Mouse (Mus musculus): ENCODE measurements around the gene Homez.

Gene Homez

DNA sequence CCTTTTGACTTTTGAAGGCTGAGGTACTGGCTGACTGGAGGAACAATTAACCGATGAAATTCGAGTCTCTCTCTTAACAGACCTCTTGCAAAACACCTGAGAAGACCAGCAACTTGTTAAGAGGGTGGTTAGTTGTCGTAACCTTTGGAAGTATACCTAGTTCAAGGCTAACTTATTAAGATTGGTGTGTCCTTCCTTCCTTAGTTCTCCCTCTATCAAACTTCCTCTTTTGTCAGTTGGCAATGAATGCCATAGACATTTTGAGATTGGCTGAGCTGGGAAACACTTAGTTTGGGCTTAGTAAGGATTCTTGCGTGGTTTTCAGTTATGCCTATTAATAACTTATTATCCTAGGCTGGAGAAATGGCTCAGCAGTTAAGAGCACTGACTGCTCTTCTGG is 2.7 kb downstream of the Homez start:
- no peak for DNase-seq (ENCODE audit: low read depth)

DNA sequence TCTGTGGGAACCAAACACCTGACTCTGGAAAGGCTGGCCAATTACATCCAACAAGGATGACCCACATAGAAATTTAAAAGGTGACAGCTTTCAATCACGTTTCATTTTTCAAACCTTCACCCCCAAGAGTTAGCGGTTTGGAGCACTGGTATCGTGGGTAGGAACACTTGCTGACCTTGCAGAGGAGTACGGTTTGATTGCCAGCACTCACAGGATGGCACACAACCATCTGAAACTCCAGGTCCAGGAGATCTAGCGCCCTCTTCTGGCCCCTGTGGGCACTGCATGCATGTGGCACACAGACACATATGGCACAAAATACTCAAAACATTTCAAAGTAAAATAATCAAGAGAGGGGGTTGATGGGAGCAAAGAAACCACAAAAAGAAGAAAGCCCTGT is 3.8 kb downstream of the Homez start:
- DNase-seq (ENCODE audit: low read depth) = no peak

DNA sequence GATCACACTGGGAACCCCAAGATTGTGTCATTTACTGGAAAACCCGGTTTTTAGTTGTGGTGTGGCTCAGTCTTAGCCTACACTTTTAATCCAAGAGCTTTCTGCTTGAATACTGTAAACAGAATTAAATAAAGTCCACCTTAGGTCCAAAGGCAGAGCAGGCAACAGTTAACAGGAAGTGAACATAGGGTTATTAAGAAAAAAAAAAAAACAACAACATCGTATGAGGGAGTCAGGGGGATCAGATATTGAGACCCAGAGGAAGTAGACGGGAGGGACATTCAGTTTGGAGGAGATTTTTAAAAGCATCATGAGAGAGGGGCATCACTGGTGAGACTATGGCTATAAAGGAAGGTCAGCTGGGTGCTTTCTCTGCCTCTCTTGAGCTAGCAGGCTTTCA is 4.5 kb downstream of the Homez start:
- DNase-seq (ENCODE audit: low read depth) = no peak

DNA sequence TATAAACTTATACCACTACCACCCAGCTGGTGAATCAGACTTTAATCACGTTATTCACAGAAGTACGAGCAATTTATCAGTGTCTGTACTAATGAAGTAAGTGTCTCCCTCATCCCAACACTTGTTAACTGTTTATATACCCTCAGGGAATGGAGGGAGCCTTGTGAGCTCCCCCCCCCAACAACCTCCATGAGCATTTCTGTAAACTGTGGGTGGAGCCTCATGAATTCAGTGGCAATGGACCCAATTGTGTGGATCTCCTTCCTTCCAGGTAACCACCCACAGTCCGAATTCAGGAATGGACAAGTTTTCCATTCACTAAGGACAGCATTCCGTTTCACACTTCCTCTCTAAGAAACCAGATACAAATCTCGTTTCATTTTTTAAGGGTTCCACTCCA is 5.1 kb downstream of the Homez start:
- DNase-seq (ENCODE audit: low read depth) = no peak

DNA sequence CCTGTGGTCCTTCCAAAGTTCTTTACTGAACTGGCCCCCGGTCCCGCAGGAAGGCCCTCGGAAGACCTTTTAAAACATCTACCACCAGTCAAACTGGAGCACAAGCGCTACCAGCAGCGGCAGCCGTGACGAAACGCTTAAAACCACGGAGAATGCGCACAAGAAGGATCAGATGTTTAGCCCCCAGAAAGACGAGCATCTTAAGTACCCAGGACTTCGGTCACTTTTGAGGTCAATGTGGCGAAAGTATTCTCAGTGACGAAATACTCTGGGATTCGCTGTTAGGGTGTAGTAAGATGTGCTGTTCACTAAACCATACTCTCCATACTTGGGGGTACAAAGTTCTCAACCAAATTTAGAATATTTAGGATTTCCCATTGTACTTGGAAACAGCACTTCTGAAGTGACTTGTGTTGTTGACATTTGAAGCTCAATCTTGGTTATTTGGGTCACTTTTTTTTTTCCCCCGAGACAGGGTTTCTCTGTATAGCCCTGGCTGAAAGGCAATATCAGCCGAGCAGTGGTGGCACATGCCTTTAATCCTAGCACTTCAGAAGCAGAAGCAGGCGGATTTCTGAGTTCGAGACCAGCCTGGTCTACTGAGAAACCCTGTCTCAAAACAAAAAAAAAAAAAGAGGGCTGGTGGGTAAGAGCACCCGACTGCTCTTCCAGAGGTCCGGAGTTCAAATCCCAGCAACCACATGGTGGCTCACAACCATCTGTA is 6.3 kb downstream of the Homez start:
- DNase-seq (ENCODE audit: low read depth) = no peak

DNA sequence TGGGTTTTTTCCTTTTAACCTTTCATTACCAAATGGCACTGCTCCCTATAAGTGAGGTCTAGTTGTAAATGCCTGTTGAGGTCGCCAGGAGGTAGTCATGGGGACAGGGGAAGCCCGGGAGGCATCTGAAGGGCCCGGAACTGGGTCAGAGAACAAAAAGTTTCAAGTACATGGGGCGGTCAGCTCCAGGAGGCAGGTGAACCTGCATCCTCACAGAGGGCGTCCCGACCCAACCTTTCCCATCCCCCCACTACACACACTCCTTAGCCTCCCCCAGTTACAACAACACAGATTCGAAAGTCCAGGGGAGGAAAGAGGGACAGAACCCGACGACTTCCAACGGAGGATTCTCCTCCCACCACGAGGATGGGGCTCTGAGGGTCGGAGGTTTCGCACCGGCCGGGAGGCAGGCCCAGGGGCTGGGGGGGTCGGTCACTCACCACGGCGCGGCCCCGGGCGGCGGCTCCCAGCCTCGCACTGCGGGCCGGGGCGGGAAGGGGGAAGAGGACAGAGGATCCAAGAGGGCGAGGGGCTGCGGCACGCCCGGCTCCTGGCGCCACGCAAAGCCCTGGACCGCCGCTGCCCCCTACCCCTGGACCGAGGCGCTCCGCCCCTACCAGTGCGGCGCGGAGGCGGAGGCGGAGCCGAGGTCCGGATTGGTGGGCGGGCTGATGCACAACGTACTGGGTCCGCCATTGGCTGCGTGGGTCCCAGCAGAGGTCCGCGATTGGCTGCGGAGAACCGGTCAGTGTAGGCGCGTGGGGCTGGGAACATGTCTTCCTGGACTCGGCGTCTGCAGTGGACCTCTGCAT is 7.1 kb downstream of the Homez start:
- peak; percentile 76 for DNase-seq (ENCODE audit: low read depth)

DNA sequence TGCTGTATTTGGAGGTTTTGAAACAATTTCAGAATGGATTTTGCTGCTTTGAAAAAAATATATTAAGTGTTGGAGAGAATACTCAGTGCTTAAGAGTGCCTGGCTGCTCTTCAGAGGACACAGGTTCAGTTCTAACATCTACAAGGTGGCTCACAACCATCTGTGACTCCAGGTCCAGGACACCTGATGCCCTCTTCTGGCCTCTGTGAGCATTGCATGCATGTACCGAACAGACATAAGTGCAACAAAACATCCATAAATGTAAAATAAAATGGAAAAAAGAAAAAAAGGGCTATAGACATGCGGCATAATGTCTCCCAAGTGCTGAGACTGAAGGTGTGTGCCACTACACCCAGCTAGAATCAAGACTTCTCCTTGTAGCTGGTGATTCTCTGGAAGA is 10.2 kb downstream of the Homez start:
- no peak for DNase-seq (ENCODE audit: low read depth)

DNA sequence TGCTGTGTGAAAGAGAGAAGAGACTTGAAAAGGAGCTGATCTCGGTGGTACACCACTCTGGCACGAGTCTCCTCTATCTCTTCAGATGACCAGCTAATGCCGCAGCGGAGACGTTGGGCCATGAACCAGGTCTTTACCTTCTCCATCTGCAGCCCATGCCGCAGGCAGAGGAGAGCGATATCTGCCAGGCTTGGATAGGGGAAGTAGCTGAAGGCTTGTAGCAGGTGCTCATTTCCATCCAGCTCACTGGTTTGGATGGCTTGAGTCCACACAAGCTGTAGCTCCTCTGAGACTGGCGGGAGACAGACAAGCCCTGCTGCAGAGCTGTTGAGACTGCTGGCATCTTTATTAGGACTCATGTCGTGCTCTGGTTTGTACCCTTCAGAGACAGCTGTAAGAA is 12.9 kb downstream of the Homez start:
- DNase-seq (ENCODE audit: low read depth) = no peak

DNA sequence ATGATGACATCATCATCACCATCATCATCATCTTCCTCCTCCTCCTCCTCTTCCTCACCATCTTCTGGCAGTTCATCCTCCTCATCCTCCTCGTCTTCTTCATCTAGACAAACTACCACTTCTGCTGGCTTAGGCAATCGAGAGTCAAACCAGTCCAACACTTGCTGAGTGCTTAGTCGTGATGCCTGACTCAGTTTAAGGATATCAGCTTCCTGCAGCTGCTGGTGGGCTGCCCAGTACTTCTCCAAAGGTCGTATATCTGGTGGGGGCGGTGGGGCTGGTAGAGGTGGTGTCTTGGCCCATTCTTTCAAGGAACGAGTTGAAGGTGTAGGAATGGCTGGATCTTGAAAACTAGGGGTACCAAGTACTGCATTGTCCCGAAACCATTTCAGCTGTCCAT is 14.1 kb downstream of the Homez start:
- DNase-seq (ENCODE audit: low read depth) = no peak

DNA sequence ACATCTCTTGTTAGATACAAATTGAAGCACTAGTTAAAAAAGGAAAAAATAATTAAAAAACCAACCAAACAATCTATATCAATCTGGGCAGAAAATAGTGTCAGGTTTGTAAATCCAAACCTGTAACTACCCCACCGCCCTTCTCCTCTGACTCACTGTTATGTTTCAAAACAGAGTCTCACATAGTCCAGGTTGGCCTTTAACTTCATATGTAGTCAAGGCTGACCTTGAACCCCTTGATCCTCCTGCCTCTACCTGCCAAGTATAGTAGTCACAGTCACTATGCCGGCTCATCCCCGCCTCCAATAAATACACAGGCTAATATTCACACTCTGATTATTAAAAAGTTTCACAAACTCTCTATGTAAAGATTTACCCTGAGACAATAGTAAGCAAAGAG is 15.0 kb downstream of the Homez start:
- DNase-seq (ENCODE audit: low read depth) = no peak

DNA sequence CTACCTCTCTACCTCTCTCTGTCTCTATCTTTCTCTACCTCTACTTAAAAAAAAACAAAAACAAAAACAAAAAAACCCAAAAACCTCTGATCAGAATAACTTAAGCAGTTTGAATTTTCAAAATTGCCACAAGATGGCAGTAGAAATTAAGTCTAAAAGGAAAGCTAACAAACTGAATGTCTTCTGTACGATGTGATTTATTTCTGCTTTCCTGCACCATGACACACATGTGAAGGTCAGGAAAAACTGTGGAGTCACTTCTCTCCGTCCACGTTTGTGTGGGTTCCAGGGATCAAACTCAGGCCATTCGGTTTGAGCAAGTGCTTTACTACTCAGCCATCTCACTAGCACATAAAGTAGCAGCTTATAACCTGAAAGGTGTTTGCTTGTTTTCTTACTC is 27.3 kb downstream of the Homez start:
- DNase-seq (ENCODE audit: low read depth) = no peak

DNA sequence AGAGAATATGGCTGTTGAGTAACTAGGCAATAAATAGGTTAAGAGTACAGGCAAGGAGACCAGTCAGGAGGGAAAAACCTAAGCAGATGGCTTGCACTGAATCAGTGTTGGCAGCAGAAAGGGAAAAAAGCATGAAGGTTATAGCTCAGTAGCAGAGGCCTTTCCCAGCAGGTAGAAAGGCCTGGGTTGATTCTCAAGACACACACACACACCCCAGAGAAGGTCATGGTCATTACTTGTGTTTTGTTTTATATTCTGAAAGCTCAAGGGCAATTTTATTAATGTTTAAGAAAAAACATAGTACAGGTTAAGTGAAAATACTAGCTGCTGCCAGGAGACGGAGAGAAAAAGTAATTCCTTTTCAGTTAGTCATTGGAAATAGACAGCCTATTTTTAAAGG is 47.0 kb downstream of the Homez start:
- DNase-seq (ENCODE audit: low read depth) = no peak

DNA sequence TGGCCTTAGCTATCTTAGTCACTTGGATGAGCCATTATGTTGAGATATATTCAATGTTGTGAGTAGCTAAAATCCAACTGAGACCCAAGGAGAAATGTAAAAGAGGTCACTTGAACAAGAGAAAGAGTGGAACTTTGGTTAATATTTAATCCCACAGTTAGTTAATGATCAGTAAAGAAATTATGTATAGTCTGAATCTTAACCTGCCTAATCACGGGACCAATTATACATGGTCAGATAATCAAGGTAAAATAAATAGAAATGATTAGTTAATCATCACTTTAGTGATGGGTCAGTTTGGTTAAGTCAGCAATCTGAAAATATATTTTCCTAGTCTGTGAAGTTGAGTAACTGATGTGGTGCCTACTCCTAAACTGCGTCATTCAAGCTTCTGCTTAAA is 48.5 kb downstream of the Homez start:
- no peak for DNase-seq (ENCODE audit: low read depth)

DNA sequence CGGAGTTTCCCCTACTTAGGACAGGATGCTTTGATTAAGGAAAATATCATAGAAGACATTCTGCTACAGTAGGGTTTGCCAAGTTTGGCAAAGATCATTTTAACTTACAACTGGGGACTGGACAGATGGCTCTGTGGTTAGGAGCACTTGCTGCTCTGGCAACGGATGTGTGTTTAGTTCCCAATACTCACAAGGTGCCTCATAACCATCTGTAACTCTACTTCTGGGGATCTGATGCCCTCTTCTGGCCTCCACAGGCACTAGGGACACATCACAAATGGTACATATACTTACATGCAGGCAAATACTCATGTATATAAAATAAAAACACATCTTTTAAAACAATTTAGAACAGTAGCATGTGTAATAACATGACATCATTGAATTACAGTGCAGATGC is 53.0 kb downstream of the Homez start:
- DNase-seq (ENCODE audit: low read depth) = peak; percentile 24

DNA sequence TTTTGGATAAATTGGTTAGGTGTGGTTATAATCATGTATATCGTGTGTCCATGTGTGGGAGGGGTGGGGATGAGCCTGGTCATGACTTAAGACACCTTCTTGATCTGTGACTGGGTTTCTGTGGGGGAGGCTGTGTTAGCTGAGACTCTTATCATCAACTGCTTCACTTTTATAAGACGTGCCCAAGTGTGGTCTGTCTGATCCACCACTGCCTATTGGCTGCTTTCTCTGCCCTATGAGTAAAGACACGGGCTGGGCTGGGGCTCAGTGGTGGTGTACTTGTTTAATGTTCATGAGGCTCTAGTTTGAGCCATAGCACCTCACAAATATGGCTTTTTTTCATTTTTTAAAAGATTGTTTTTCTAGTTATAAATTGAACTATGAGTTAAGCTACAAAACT is 55.0 kb downstream of the Homez start:
- DNase-seq (ENCODE audit: low read depth) = no peak

DNA sequence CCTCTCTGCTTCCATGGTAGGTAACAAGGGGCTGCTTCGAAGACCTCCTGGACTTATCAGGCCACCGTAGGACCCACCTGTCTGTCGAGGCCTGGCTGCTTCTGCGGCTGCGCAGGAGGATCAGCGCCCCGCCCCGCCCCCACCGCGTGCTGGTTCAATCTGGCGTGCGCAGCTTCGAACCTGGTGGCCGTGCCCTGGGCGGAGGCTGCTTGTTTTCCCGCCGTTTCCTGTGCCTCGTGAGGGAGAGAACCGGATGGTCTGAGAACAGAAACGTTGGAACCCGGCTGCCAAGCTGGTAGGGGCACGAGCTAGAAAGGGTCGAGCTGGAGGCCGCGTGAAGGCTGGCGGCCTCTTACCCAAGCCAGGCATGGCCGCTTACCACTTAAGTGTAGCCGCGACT is 56.8 kb downstream of the Homez start, which contains the start of gene Rnf212b:
Gene Rnf212b (plus strand): TSS at position 151 of the 400 bp plus-strand sequence.
- no peak for DNase-seq (ENCODE audit: low read depth)

DNA sequence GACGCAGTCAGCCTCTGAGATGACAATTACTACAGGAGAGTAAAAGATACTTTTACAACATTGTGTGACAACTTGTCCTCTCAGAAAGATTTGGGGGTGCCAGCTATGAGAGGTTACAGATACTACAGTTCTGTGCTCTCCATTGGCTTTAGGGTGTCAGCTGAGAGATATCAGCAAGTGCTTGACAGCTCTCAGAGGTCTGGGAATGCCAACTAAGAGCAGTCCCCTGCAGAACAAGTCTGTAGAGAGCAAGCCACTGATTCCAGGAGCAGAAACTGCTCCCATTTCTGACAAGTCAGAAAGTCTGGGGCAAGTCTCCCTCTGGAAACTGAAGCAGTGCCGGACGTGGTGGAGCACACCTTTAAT is 61.1 kb downstream of the Homez start:
- DNase-seq (ENCODE audit: low read depth) = no peak

DNA sequence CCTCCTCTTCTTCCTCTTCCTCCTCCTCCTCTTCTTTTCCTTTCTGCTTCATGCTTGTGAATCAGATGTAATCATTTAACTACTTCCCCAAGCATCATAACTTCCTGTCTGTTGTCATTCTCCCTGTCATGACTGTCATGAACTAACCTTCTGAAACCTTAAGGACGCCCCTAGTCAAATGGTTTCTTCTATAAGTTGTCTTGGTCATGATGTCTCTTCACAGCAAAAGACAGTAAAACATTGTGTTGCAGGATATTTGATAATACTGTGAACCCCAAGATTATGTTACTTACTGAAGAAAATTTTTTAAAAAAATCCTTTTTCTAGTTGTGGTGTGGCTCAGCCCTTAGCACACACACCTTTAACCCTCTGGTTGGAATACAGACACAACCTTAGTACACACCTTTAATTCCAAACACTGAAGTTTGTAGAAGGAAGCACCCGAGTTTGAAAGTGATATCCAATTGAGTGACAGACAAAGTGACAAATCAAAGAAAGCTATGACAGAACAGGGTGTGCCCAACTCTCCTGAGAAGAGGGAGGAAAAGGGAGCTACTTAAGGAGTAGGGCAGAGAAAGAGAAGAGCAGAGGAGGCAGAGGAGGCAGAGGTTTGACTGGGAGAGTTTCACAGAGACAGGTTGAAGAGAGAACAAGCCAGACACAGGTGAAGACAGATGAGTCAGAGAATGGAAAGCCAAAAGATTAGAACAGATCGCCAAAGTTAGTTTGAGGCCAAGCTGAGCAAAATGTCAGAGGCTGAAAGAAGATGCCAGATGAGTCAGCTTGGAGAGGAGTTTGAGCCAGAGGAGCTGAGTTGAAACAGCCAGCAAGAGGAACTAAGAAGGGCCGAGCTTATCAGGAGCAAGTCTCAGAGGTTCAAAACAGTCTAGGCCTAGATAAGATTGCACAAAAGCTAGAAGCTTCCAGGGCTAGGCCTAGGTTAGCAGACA is 61.8 kb downstream of the Homez start:
- DNase-seq (ENCODE audit: low read depth) = peak; percentile 33

DNA sequence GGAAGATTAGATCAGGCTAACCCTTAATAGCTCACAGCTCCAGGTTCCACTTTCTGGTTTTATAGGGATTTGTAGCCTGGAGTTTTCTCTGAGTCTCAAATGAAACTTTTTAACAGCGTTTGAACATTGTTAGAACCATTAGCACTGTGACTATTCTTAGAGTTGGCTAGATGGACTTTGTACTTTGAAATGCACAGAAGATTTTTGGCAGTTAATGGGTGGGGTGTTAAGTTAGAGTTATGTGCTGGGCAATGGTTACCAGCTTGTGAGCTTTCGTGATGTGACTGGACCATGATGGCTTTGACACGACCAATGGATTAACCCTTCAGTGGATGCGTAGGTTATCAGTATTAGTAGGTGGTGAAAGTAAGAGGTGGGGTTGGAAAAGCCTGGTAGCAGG is 64.6 kb downstream of the Homez start:
- DNase-seq (ENCODE audit: low read depth) = no peak
